In genomic region chr16:9954266-9954665, GRCm38 (mm10) we compare ENCODE assay signal across 23 mouse cellular contexts. TPM values are rescaled to one million over a fixed set of nuclear protein-coding genes. Genes with fewer than 3 reads are reported as not detected.
A peak's percentile ranks its signal among the peaks of the same experiment; 100 is the strongest.
DNase-seq lines count a peak whose midpoint lies in the region; TF ChIP-seq lines count a peak whose summit lies in the region.
"Had no signal": no experiment of that assay in that cellular context is flagged by ENCODE, and none has a peak within 500 bp of the region (broad histone marks: within the 10 kb centered on the region; RNA-seq: fewer than 3 reads in every experiment).

No protein-coding gene starts in this region.

- H3K27ac ChIP-seq in cerebellum, adult 2 months (ENCODE audit: insufficient read depth, low read length) = peak overlapping the region; percentile 51; the same call in 1 of the 2 replicates
- H3K27ac ChIP-seq in layer of hippocampus, adult 2 months = peak overlapping the region; percentile 83
- H3K27ac ChIP-seq: forebrain, embryonic 10.5 days; forebrain, embryonic 13.5 days; heart, embryonic 13.5 days; hindbrain, embryonic 12.5 days; hindbrain, embryonic 15.5 days had no signal

- no peak for TF ChIP-seq POLR2A in cerebellum, adult 2 months (IDR thresholded peaks at IDR 0.05; ENCODE audit: borderline replicate concordance, insufficient read depth, low read length)

- peaks cover 22% of the 10 kb centered on the region for H3K4me1 ChIP-seq in cerebellum, adult 2 months (ENCODE audit: control insufficient read depth, insufficient read depth, low read length)
- H3K4me1 ChIP-seq: forebrain, embryonic 10.5 days; forebrain, embryonic 13.5 days; heart, embryonic 13.5 days; hindbrain, embryonic 12.5 days; hindbrain, embryonic 15.5 days had no signal

- 38% methylated on average over 5 of the region's 5 CpGs for WGBS in cerebellum, adult 2 months

- no peak overlapping the region for H3K4me3 ChIP-seq in cerebellum, adult 2 months (replicated peaks; ENCODE audit: insufficient read depth, low read depth, low read length)
- H3K4me3 ChIP-seq in layer of hippocampus, adult 2 months = no peak overlapping the region
- H3K4me3 ChIP-seq: forebrain, embryonic 10.5 days; forebrain, embryonic 13.5 days; heart, embryonic 13.5 days; hindbrain, embryonic 12.5 days; hindbrain, embryonic 15.5 days had no signal

- DNase-seq in cerebellum, adult 2 months = no peak
- DNase-seq in cerebellum, postnatal 4 days (ENCODE audit: low spot score in 2 of 2) = no peak
- no peak for DNase-seq in layer of hippocampus, adult 2 months (ENCODE audit: low spot score in 2 of 2)
- no peak for DNase-seq in layer of hippocampus, postnatal 36 days
- DNase-seq in testis, postnatal 14 days (ENCODE audit: low spot score) = peak; percentile 7
- DNase-seq in testis, postnatal 10 days (ENCODE audit: low spot score) = no peak
- DNase-seq in adrenal gland, postnatal 14 days = no peak
- no peak for DNase-seq in layer of hippocampus, adult 11-12 months (ENCODE audit: low spot score)
- DNase-seq: adrenal gland, adult 8-10 months; adrenal gland, postnatal 36 days; cerebellum, adult 9-11 months; cerebellum, postnatal 25 days; gastrocnemius, postnatal 10 days; gastrocnemius, postnatal 36 days had no signal

- no peaks in the 10 kb centered on the region for H3K27me3 ChIP-seq in cerebellum, adult 2 months (ENCODE audit: control insufficient read depth, insufficient read depth, low read length)
- H3K27me3 ChIP-seq: forebrain, embryonic 13.5 days; heart, embryonic 13.5 days; hindbrain, embryonic 12.5 days; hindbrain, embryonic 15.5 days had no signal

- no peak for TF ChIP-seq CTCF in cerebellum, adult 2 months (IDR thresholded peaks at IDR 0.05; ENCODE audit: borderline replicate concordance, insufficient read depth, low read depth, low read length)
- TF ChIP-seq CTCF in layer of hippocampus, adult 2 months (conservative IDR thresholded peaks at IDR 0.05) = no peak

RNA-seq across cellular contexts. Expression of gene Grin2a, which starts 41.1 kb away (rescaled TPM):
- polyA plus RNA-seq in cerebellum, adult 2 months (2012; rRNA removed) = 16.5 and 17.4 TPM in 2 replicates
- total RNA-seq in layer of hippocampus, adult 2 months (2021) = 100 to 1,000 TPM; 384 to 411 TPM
- total RNA-seq in layer of hippocampus, postnatal 36 days (2021) = 100 to 1,000 TPM; 375 to 412 TPM
- 0.93 and 1.1 TPM in 2 replicates for total RNA-seq in adrenal gland, postnatal 14 days (2021)
- total RNA-seq: gastrocnemius, postnatal 36 days; granulocyte monocyte progenitor cell, adult 5-6 weeks; hematopoietic stem cell, adult 5-6 weeks had no signal
- polyA plus RNA-seq: activated CD4-positive, CD25-positive, alpha-beta regulatory T cell, adult 4 months; G1E had no signal

Comparison
In these comparisons a context has a peak if more than half of its experiments do, and no peak if none do; other contexts are left out.
1. RNA of gene Grin2a, which starts 41.1 kb away (total RNA-seq): 375 to 412 TPM in layer of hippocampus, postnatal 36 days and 384 to 411 TPM in layer of hippocampus, adult 2 months; 0.93 to 1.1 TPM in adrenal gland, postnatal 14 days; every median in the first group is over 100 times any median in the second.